Mouse (Mus musculus) MEL (cell line): ENCODE measurements around the gene Gfod1. TPM values are rescaled to one million over a fixed set of nuclear protein-coding genes. Genes with fewer than 3 reads are reported as not detected.

Experiments
- DNase-seq: peaks from one replicate; pipeline ENCODE4 v3.0.0; 2011; ENCODE audit warnings: low read depth, low spot score
- H3K27ac ChIP-seq: 2 replicates; pipeline ENCODE4 v1.5.1; 2012; ENCODE audit warnings: low read depth, mild to moderate bottlenecking, control low read depth, low read length, moderate library complexity; ENCODE audit not compliant: control insufficient read depth
- H3K27me3 ChIP-seq, 2 experiments: fragments of 150-350 bp in 1 of 2; sonication (generic) in 1 of 2; 2 replicates each; pipeline ENCODE4 v1.6.1; 2012; ENCODE audit warnings: low read length in 2 of 2, mild to moderate bottlenecking in 2 of 2, improper control_type of control experiment in 1 of 2, moderate library complexity in 1 of 2; ENCODE audit not compliant: insufficient read depth in 2 of 2, control insufficient read depth in 1 of 2
- H3K36me3 ChIP-seq, 2 experiments: 2 replicates each; pipeline ENCODE4 v1.6.1; 2012 to 2014; ENCODE audit warnings: low read length in 2 of 2, improper control_type of control experiment in 1 of 2, inconsistent platforms in 1 of 2, mild to moderate bottlenecking in 1 of 2; ENCODE audit not compliant: insufficient read depth in 2 of 2, control insufficient read depth in 1 of 2
- H3K4me1 ChIP-seq, 2 experiments: fragments of 150-350 bp in 1 of 2; sonication (generic) in 1 of 2; 2 replicates each; pipeline ENCODE4 v1.6.1; 2012; ENCODE audit warnings: low read length in 2 of 2, improper control_type of control experiment in 1 of 2, mild to moderate bottlenecking in 1 of 2; ENCODE audit not compliant: insufficient read depth in 2 of 2, control insufficient read depth in 1 of 2
- H3K4me3 ChIP-seq, 2 experiments: fragments of 150-350 bp in 1 of 2; sonication (generic) in 1 of 2; 2 replicates each; pipeline ENCODE4 v1.5.1; 2012; ENCODE audit warnings: low read depth in 2 of 2, low read length in 2 of 2, mild to moderate bottlenecking in 2 of 2, moderate library complexity in 2 of 2, control low read depth in 1 of 2, improper control_type of control experiment in 1 of 2; ENCODE audit not compliant: control insufficient read depth in 1 of 2, insufficient read depth in 1 of 2
- H3K79me2 ChIP-seq: 2 replicates; pipeline ENCODE4 v1.6.1; 2012; ENCODE audit warnings: mild to moderate bottlenecking, low read length, moderate library complexity; ENCODE audit not compliant: control insufficient read depth, poor library complexity, insufficient read depth
- H3K9ac ChIP-seq: 2 replicates; pipeline ENCODE4 v1.6.1; 2012; ENCODE audit warnings: low read depth, mild to moderate bottlenecking, control low read depth, low read length, moderate library complexity; ENCODE audit not compliant: control insufficient read depth, poor library complexity, severe bottlenecking
- H3K9me3 ChIP-seq: fragments of 150-350 bp; sonication (generic); replicated peaks from 2 replicates; pipeline ENCODE4 v1.6.1; 2012; ENCODE audit warnings: mild to moderate bottlenecking, low read length, improper control_type of control experiment, moderate library complexity; ENCODE audit not compliant: insufficient read depth
- BHLHE40 ChIP-seq: IDR thresholded peaks from 2 replicates; pipeline ENCODE4 v1.6.1; 2012; ENCODE audit warnings: low read depth, mild to moderate bottlenecking, inconsistent platforms, low read length, improper control_type of control experiment, borderline replicate concordance
- CHD2 ChIP-seq: IDR thresholded peaks from 2 replicates; pipeline ENCODE4 v1.6.1; 2011; ENCODE audit warnings: low read length, improper control_type of control experiment
- CTCF ChIP-seq, 3 experiments: IDR thresholded peaks in 2 of 3; conservative IDR thresholded peaks in 1 of 3; 2 replicates each; pipeline ENCODE4 v1.5.1; 2011 to 2012; ENCODE audit warnings: low read length in 3 of 3, low read depth in 2 of 3, mild to moderate bottlenecking in 2 of 3, improper control_type of control experiment in 1 of 3, inconsistent platforms in 1 of 3, mixed read lengths in 1 of 3, moderate library complexity in 1 of 3; ENCODE audit not compliant: control insufficient read depth in 1 of 3, insufficient read depth in 1 of 3, poor library complexity in 1 of 3, severe bottlenecking in 1 of 3
- E2F4 ChIP-seq: IDR thresholded peaks from 2 replicates; pipeline ENCODE4 v1.6.1; 2011; ENCODE audit warnings: low read depth, low read length, improper control_type of control experiment, borderline replicate concordance
- EP300 ChIP-seq, 2 experiments: IDR thresholded peaks; 2 replicates each; pipeline ENCODE4 v1.6.1; 2011; ENCODE audit warnings: improper control_type of control experiment in 2 of 2, low read length in 2 of 2, low read depth in 1 of 2, mild to moderate bottlenecking in 1 of 2
- GABPA ChIP-seq: IDR thresholded peaks from 2 replicates; pipeline ENCODE4 v1.6.1; 2012; ENCODE audit warnings: low read depth, mild to moderate bottlenecking, inconsistent platforms, low read length, improper control_type of control experiment, moderate library complexity
- GATA1 ChIP-seq: IDR thresholded peaks from 2 replicates; pipeline ENCODE4 v1.6.1; 2011; ENCODE audit warnings: low read depth, low read length, improper control_type of control experiment
- KAT2A ChIP-seq: conservative IDR thresholded peaks from 2 replicates; pipeline ENCODE4 v1.6.1; 2012; ENCODE audit warnings: low read depth, low read length, improper control_type of control experiment, inconsistent platforms
- MAX ChIP-seq: IDR thresholded peaks from 2 replicates; pipeline ENCODE4 v1.6.1; 2011; ENCODE audit warnings: low read length, improper control_type of control experiment
- MAZ ChIP-seq: IDR thresholded peaks from 2 replicates; pipeline ENCODE4 v1.6.1; 2012; ENCODE audit warnings: low read depth, mild to moderate bottlenecking, inconsistent platforms, low read length, improper control_type of control experiment
- MXI1 ChIP-seq: IDR thresholded peaks from 2 replicates; pipeline ENCODE4 v1.6.1; 2011; ENCODE audit warnings: mild to moderate bottlenecking, low read depth, low read length, improper control_type of control experiment
- MYB ChIP-seq: IDR thresholded peaks from 2 replicates; pipeline ENCODE4 v1.6.1; 2011; ENCODE audit warnings: mild to moderate bottlenecking, low read depth, low read length, improper control_type of control experiment
- MYC ChIP-seq: IDR thresholded peaks from 2 replicates; pipeline ENCODE4 v1.6.1; 2011; ENCODE audit warnings: low read depth, mild to moderate bottlenecking, low read length, improper control_type of control experiment, moderate library complexity
- NRF1 ChIP-seq: IDR thresholded peaks from 2 replicates; pipeline ENCODE4 v1.6.1; 2014; ENCODE audit warnings: low read depth, mild to moderate bottlenecking, inconsistent platforms, low read length, improper control_type of control experiment, moderate library complexity; ENCODE audit not compliant: poor library complexity, insufficient read depth, severe bottlenecking
- POLR2AphosphoS2 ChIP-seq: IDR thresholded peaks from 2 replicates; pipeline ENCODE4 v1.6.1; 2011; ENCODE audit warnings: low read length, improper control_type of control experiment
- RCOR1 ChIP-seq: IDR thresholded peaks from 2 replicates; pipeline ENCODE4 v1.6.1; 2012; ENCODE audit warnings: low read depth, mild to moderate bottlenecking, inconsistent platforms, low read length, improper control_type of control experiment
- SMC3 ChIP-seq: IDR thresholded peaks from 2 replicates; pipeline ENCODE4 v1.6.1; 2011; ENCODE audit warnings: low read depth, low read length, improper control_type of control experiment
- TCF12 ChIP-seq: IDR thresholded peaks from 2 replicates; pipeline ENCODE4 v1.6.1; 2014; ENCODE audit warnings: low read depth, mild to moderate bottlenecking, inconsistent platforms, low read length, improper control_type of control experiment, moderate library complexity
- USF2 ChIP-seq, 2 experiments: IDR thresholded peaks; 2 replicates each; pipeline ENCODE4 v1.6.1; 2011 to 2012; ENCODE audit warnings: improper control_type of control experiment in 2 of 2, low read length in 2 of 2, borderline replicate concordance in 1 of 2, inconsistent platforms in 1 of 2, low read depth in 1 of 2, mild to moderate bottlenecking in 1 of 2; ENCODE audit not compliant: insufficient read depth in 1 of 2
- polyA plus RNA-seq, 2 experiments: library from polyadenylated mRNA; stranded (reverse) in 1 of 2; unstranded in 1 of 2; fragments of >175 nt in 1 of 2; fragments of >200 nt in 1 of 2; gene quantifications; 2 replicates each; pipeline versions ENCODE4 v1.2.1 to v1.2.4; 2012; ENCODE audit warnings: low replicate concordance in 2 of 2, low read depth in 1 of 2; ENCODE audit not compliant: insufficient read length in 2 of 2, insufficient read depth in 1 of 2, missing spikeins in 1 of 2
- total RNA-seq: library from RNA; depleted of rRNA; stranded (reverse); fragments of 300-350 nt; gene quantifications from 2 replicates; pipeline ENCODE4 v1.2.3, GENCODE M21; 2012

The Gfod1 gene
- total and polyA plus RNA-seq, 3 experiments, result 0.27 to 0.93 TPM; not detected in 1

GRCm38 (mm10) chr13:43268539-43269327 is 35.2 kb downstream of the Gfod1 start:
- no peaks in the 10 kb centered on the region for H3K79me2 ChIP-seq
- H3K4me3 ChIP-seq, result no peak overlapping the region
- no peak for TF ChIP-seq NRF1
- TF ChIP-seq BHLHE40, result no peak
- TF ChIP-seq CTCF (IDR thresholded peaks at IDR 0.05 in 2 of 3, conservative IDR thresholded peaks at IDR 0.05 in 1 of 3; ENCODE audit: control insufficient read depth in 1 of 3, insufficient read depth in 1 of 3, low read depth in 2 of 3, low read length in 3 of 3, poor library complexity in 1 of 3, severe bottlenecking in 1 of 3), result no peak
- TF ChIP-seq CHD2, result no peak
- TF ChIP-seq MYB, result no peak
- no peak for TF ChIP-seq GATA1
- TF ChIP-seq MAX, result no peak
- TF ChIP-seq EP300 (IDR thresholded peaks at IDR 0.05; ENCODE audit: low read depth in 1 of 2, low read length in 2 of 2), result no peak
- no peak for TF ChIP-seq MXI1
- TF ChIP-seq POLR2AphosphoS2, result no peak
- TF ChIP-seq USF2 (IDR thresholded peaks at IDR 0.05; ENCODE audit: borderline replicate concordance in 1 of 2, insufficient read depth in 1 of 2, low read depth in 1 of 2, low read length in 2 of 2), result no peak
- TF ChIP-seq E2F4, result no peak
- no peak for TF ChIP-seq GABPA
- no peak for TF ChIP-seq KAT2A
- no peak for TF ChIP-seq MYC
- no peak for TF ChIP-seq MAZ
- no peak for TF ChIP-seq SMC3
- DNase-seq, result no peak
- H3K36me3 ChIP-seq, result peaks cover 0 to 3% of the 10 kb centered on the region in 2 experiments; a peak in 2 of 4 replicates
- no peak overlapping the region for H3K9ac ChIP-seq
- H3K4me1 ChIP-seq, result peaks cover 0 to 7% of the 10 kb centered on the region in 2 experiments; a peak in 3 of 4 replicates
- H3K9me3 ChIP-seq, result no peaks in the 10 kb centered on the region
- no peak overlapping the region for H3K27ac ChIP-seq
- H3K27me3 ChIP-seq, result no peaks in the 10 kb centered on the region; a peak in 1 of 4 replicates

DNA sequence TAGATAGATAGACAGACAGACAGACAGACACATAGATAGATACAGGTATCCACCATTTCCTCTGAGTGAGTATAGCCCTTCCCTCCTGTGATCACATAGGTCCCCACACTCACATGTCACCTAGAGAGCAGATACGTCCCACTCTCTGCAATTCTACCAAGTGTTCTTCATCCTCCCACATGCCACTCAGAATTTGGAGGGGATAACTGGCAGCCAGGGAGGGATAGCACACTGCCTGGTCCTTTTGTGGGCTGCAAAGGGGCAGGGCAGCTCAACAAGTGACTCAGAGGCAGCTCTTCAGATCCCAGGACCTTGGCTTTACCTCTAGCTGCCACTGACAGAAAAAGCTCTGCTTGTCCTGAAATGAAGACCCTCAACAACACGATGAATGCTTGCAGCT is 36.1 kb downstream of the Gfod1 start:
- Histone ChIP-seq H3K27ac (no peak overlapping the region), H3K79me2 (no peaks in the 10 kb centered on the region), H3K4me3 (no peak overlapping the region), H3K36me3 (peaks cover 0 to 3% of the 10 kb centered on the region in 2 experiments; a peak in 2 of 4 replicates), H3K9me3 (no peaks in the 10 kb centered on the region), H3K4me1 (peaks cover 0 to 7% of the 10 kb centered on the region in 2 experiments; a peak in 3 of 4 replicates), H3K9ac (no peak overlapping the region), H3K27me3 (no peaks in the 10 kb centered on the region; a peak in 1 of 4 replicates)
- no peak for DNase-seq
- TF ChIP-seq KAT2A (no peak), TCF12 (no peak), RCOR1 (no peak)
- TF ChIP-seq, all 39 proteins: peak for 0
